Mouse (Mus musculus) bone marrow, adult 2 months (tissue): ENCODE data around the gene Psmc3ip.

Source experiments
- CTCF ChIP-seq: fragments of 200-500 bp; IDR thresholded peaks from 2 replicates; pipeline ENCODE4 v1.5.1; 2011; ENCODE audit warnings: low read length, control low read depth; ENCODE audit not compliant: control insufficient read depth, insufficient read depth
- POLR2A ChIP-seq: fragments of 200-500 bp; IDR thresholded peaks from 2 replicates; pipeline ENCODE4 v1.6.1; 2011; ENCODE audit warnings: low read depth, mild to moderate bottlenecking, control low read depth, low read length, borderline replicate concordance; ENCODE audit not compliant: control insufficient read depth

GRCm38 (mm10) chr11:101140164-101140819 lies 45.1 kb upstream of the Psmc3ip start:
- TF ChIP-seq POLR2A (no peak), CTCF (no peak)
